Mouse (Mus musculus) embryonic fibroblast, embryonic 13.5 days (primary cell): ENCODE data around the gene 2610002M06Rik. TPM values are rescaled to one million over a fixed set of nuclear protein-coding genes. Genes with fewer than 3 reads are reported as not detected.

ENCODE experiments used
- H3K27ac ChIP-seq: 2 replicates; pipeline ENCODE4 v1.5.1; 2012; ENCODE audit warnings: low read length, control low read depth, inconsistent platforms; ENCODE audit not compliant: insufficient read depth
- H3K4me1 ChIP-seq: 2 replicates; pipeline ENCODE4 v1.6.1; 2011; ENCODE audit warnings: low read length; ENCODE audit not compliant: control insufficient read depth, insufficient read depth
- H3K4me3 ChIP-seq: 2 replicates; pipeline ENCODE4 v1.5.1; 2011; ENCODE audit warnings: mild to moderate bottlenecking, control low read depth, low read length; ENCODE audit not compliant: insufficient read depth
- CTCF ChIP-seq: IDR thresholded peaks from 2 replicates; pipeline ENCODE4 v1.5.1; 2011; ENCODE audit warnings: mild to moderate bottlenecking, control low read depth, low read length, moderate library complexity, borderline replicate concordance; ENCODE audit not compliant: insufficient read depth
- POLR2A ChIP-seq: IDR thresholded peaks from 2 replicates; pipeline ENCODE4 v1.6.1; 2011; ENCODE audit warnings: low read depth, mild to moderate bottlenecking, control low read depth, low read length, moderate library complexity
- polyA plus RNA-seq: library from polyadenylated mRNA; stranded (reverse); fragments of >200 nt; gene quantifications from 2 replicates; pipeline ENCODE4 v1.2.4, GENCODE M21; 2011; ENCODE audit warnings: low read depth; ENCODE audit not compliant: missing spikeins, insufficient read length

Gene 2610002M06Rik
- polyA plus RNA-seq = 14.7 and 17.6 TPM in 2 replicates

DNA sequence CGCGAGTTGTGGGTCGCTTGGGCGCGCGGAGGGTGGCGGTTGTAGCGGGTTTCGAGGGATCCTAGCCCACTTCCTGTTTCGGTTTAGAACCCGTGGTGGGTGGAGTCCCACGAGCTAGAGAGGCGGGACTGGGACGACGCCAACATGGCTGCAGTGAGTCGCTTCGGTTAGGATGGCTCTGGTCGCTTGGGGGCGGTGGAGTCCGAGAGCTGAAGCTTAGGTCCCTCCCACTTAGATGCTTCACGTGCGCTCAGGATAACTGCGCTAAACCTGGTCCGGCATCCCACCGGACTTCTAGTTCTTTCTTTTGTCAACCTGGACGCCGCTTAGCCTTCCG, at the start of gene 2610002M06Rik:
Gene 2610002M06Rik (minus strand): TSS at position 117 of the 337 bp plus-strand sequence.
- H3K4me1 ChIP-seq = no peaks in the 10 kb centered on the region
- TF ChIP-seq CTCF = peak; percentile 45; the same call in 1 of the 2 replicates
- peak; percentile 45; the same call in 1 of the 2 replicates for TF ChIP-seq POLR2A
- H3K4me3 ChIP-seq = peak within 1 kb of the TSS; percentile 76
- no peak within 1 kb of the TSS for H3K27ac ChIP-seq

DNA sequence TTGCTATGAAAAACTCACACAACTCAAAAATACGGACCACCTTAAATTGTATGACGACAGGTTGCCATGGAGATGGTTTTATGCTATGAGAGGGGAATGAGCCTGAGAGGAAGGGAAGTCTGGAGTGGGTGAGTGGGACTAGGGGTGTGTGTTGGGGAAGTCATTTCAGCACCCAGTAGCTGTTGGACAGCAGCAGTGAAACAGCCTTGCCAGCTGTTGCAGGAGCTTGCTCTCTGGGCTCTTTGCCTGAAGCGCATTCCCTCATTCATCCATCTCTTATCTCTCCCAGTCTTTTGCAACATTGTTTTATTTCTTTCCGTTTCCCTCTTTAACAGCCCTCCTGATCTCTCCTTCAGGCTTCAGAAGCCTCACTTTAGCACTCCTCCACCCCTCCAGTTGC, 42.0 kb upstream of the 2610002M06Rik start:
- no peaks in the 10 kb centered on the region for H3K4me1 ChIP-seq
- TF ChIP-seq POLR2A (no peak), CTCF (no peak)
- H3K27ac ChIP-seq = no peak overlapping the region
- no peak overlapping the region for H3K4me3 ChIP-seq

DNA sequence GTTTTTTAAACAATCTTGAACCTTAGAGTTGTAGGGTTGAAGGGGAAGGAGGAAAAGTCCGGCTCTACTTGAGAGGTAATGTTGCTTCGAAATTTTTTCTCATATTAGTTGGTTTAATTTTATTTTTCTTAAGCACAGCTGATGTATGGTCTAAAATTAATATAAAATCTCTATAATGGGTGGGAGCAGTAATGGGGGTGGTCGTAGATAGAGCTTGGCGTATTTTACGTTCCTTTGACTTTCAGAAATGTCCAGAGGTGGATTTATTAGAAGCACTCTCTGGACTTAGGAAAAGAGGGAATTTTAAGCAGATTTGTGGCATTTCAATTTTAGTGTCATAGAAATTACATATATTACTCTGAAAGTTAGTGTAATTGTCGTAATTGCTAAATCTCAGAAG, 592 bp upstream of the 2610002M06Rik start:
- H3K4me3 ChIP-seq = no peak overlapping the region
- H3K4me1 ChIP-seq = no peaks in the 10 kb centered on the region
- H3K27ac ChIP-seq = no peak overlapping the region
- TF ChIP-seq CTCF = no peak
- no peak for TF ChIP-seq POLR2A

DNA sequence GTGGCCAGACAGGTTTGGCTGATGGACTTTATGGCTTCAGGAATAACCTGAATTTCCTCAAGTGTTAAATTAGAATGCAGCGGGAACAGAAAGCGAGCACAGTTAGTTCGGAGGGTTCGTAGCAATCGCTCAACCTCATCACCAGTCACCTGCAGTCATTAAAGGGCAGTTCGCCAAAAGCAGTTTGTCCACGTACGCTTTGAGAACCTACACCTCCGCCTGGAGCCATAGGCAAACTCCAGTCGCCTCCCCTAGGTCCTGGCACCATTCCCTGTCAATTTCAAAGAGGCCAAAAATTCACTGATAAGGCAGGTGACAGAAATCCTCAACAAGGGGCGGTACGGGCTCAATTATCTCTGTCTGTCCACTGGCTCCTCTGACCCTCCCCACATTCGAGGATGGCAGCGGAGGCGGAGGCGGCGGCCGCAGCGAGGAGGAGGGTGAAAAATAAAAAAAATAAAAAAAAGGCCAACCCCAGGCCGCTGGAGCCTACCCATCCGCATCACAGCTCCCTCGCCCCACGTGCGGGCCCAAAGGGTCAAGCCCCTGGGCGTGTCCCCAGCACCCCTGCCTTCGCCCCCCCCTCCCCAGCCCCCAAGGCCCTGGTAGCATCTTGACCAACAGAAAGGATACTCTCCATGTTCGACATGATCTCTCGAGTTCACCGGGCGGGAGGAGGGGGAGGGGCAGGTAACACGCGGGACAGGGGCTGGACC, 474 bp downstream of the 2610002M06Rik start:
- no peaks in the 10 kb centered on the region for H3K4me1 ChIP-seq
- no peak for TF ChIP-seq POLR2A
- no peak for TF ChIP-seq CTCF
- peak overlapping the region; percentile 76 for H3K4me3 ChIP-seq
- H3K27ac ChIP-seq = no peak overlapping the region

DNA sequence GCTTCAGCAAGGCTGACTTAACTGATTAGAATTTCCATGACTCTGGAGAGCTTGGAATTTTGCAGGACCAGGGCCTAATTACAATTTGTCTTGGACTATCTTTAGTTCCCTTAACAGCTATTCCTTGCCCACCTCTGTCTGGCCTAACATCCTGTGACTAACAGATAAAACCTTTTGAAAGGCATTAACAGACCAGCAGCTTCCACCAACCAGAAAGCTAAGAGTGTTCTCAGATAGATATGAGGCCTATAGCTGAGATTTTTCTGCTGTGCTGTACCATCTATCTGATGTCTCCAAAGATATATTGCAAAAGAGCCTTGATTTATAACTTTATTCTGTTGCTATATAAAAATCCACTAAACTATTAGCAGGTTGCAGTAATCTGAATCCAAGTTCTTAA, 4.0 kb downstream of the 2610002M06Rik start:
- no peaks in the 10 kb centered on the region for H3K4me1 ChIP-seq
- no peak overlapping the region for H3K4me3 ChIP-seq
- TF ChIP-seq POLR2A (no peak), CTCF (no peak)
- H3K27ac ChIP-seq = no peak overlapping the region

DNA sequence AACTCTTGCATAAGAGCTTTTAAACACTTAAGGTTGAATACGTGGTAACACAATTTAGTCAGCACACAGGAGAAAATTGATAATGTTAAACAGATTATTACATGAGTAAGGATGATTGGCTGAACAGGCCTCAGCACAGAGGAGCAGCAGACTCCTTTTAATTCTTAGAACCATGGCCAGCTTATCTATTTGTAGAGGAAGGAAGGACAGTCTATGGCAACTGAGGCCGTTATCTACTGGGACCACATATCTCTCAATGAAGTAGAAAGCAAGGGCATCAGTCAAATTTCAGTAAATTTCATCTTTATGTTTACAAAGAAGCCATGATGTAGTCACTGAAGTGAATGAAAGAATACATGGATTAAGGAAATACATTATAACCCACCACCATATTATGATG, 19.2 kb downstream of the 2610002M06Rik start:
- H3K27ac ChIP-seq = no peak overlapping the region
- no peak for TF ChIP-seq POLR2A
- TF ChIP-seq CTCF = no peak
- H3K4me1 ChIP-seq = no peaks in the 10 kb centered on the region

DNA sequence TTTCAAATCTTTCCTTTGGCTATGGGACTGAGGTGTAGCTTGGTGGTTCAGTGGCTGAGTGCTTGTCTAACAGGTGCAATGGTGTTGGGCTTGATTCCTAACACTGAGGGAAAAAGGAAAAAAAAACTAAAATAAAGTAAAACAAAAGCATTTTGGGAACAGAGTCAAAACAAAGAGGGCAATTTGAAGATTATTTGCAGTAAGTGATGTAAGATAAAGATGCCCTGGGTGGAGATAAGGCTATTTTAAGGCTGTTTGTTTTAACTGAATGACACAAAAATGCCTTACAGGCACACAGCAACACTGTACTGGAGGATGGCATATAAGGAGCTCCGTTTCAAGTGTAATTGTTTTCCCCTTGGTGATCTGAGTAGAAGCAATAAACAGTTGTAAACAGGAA, 20.3 kb downstream of the 2610002M06Rik start:
- TF ChIP-seq CTCF (no peak), POLR2A (no peak)
- Histone ChIP-seq H3K4me1 (no peaks in the 10 kb centered on the region), H3K27ac (no peak overlapping the region), H3K4me3 (no peak overlapping the region)

More for the DNA sequence above, 19.2 kb downstream of the 2610002M06Rik start:
- H3K4me3 ChIP-seq = no peak overlapping the region

DNA sequence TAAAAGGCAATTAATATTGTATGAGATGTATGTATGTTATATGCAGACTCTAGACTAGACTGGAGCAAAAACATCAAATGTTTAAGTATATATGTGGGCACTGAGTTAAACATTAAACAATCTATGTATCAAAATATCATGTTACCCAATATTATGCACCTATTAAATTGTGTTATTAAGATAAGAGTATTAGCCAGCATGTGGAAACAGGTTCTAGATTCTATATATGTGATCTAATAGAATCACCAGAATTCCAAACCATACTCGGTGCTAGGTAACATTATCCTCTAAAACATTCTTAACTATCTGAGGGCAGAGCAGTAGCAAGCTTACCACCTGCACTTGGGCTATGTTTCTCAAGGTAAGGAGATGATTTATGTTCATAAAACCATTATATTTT, 23.8 kb downstream of the 2610002M06Rik start, which contains the start of gene Tent5d:
Gene Tent5d (plus strand): TSS at position 301 of the 400 bp plus-strand sequence.
- Histone ChIP-seq H3K4me1 (no peaks in the 10 kb centered on the region), H3K4me3 (no peak within 1 kb of the TSS), H3K27ac (no peak within 1 kb of the TSS)
- TF ChIP-seq POLR2A (no peak), CTCF (no peak)

DNA sequence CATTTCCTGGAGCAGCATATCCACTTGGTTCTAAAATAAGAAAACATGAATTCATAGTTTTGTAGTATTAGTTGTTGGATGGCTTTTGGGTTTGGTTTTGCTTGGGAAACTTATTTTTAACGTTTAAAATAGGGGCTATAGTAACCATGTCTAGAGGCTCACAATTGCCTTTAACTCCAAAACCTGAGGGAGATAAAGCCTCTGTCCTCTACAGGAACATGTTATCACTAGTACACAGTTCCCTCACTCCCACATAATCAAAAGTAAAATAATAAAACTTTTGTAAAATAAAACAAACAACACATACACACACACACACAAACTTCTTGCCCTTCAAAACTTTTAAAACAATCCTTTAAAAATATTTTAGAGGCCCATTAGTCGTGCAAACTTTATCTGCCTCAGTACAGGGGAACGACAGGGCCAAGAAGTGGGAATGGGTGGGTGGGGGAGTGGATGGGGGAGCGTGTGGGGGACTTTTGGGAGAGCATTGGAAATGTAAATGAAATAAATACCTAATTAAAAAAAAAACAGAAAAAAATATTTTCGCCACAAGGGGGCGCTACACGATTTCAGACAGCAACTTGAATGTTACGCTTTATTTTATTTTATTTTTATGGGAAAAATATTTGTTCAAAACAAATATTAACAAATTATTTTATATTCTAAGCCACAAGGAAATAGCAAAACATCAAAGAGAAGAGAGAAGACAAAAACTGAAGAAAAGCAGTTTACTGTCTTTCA, 25.2 kb downstream of the 2610002M06Rik start:
- H3K4me3 ChIP-seq = no peak overlapping the region
- H3K4me1 ChIP-seq = no peaks in the 10 kb centered on the region
- TF ChIP-seq POLR2A (no peak), CTCF (no peak)
- H3K27ac ChIP-seq = no peak overlapping the region

DNA sequence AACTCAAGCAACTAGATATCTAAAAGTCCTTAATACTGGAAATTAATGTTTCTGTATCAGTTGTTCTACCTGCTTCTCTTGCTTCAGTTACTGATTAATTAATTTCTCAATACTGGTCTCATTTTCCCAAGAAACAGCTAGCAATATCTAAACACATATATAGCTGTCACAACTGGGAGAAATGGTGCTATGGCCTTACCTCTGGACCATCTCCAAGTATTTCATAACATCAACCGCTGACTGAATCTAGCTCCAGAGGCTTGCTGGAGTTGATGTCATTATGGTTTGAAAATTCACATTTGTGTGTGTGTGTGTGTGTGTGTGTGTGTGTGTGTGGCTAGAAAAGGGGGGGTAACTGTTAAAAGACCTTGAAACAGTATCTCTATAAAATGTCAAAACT, 26.0 kb downstream of the 2610002M06Rik start:
- Histone ChIP-seq H3K4me3 (no peak overlapping the region), H3K4me1 (no peaks in the 10 kb centered on the region), H3K27ac (no peak overlapping the region)
- TF ChIP-seq POLR2A (no peak), CTCF (no peak)
